Mouse (Mus musculus): ENCODE results near the gene Col6a1.

Col6a1 gene

GRCm38 (mm10) chr10:76724231-76724736 lies 1.7 kb downstream of the Col6a1 start:
- DNase-seq (ENCODE audit: low read depth, low spot score), result no peak

GRCm38 (mm10) chr10:76722751-76723450 lies 3.1 kb downstream of the Col6a1 start:
- no peak for DNase-seq (ENCODE audit: low read depth, low spot score)

- DNase-seq (ENCODE audit: low read depth, low spot score), result no peak
These were observed 4.2 kb downstream of the Col6a1 start for GRCm38 (mm10) chr10:76721746-76722145.

- no peak for DNase-seq (ENCODE audit: low read depth, low spot score)
These were observed 4.8 kb downstream of the Col6a1 start for GRCm38 (mm10) chr10:76721216-76721615.

- no peak for DNase-seq (ENCODE audit: low read depth, low spot score)
These were observed 8.3 kb downstream of the Col6a1 start for GRCm38 (mm10) chr10:76717631-76718030.

GRCm38 (mm10) chr10:76717026-76717425 lies 8.9 kb downstream of the Col6a1 start:
- no peak for DNase-seq (ENCODE audit: low read depth, low spot score)

- DNase-seq (ENCODE audit: low read depth, low spot score), result no peak
These were observed 11.7 kb downstream of the Col6a1 start for GRCm38 (mm10) chr10:76714303-76714702.

GRCm38 (mm10) chr10:76712500-76712899 lies 13.5 kb downstream of the Col6a1 start:
- DNase-seq (ENCODE audit: low read depth, low spot score), result no peak

- no peak for DNase-seq (ENCODE audit: low read depth, low spot score)
These were observed 14.6 kb downstream of the Col6a1 start for GRCm38 (mm10) chr10:76711331-76711730.

- DNase-seq (ENCODE audit: low read depth, low spot score), result no peak
These were observed 17.5 kb downstream of the Col6a1 start for GRCm38 (mm10) chr10:76708465-76708864.

GRCm38 (mm10) chr10:76707584-76707983 lies 18.4 kb downstream of the Col6a1 start:
- DNase-seq (ENCODE audit: low read depth, low spot score), result no peak

- DNase-seq (ENCODE audit: low read depth, low spot score), result no peak
These were observed 19.0 kb downstream of the Col6a1 start for GRCm38 (mm10) chr10:76707001-76707400.

- no peak for DNase-seq (ENCODE audit: low read depth, low spot score)
These were observed 21.6 kb downstream of the Col6a1 start for GRCm38 (mm10) chr10:76704358-76704757.

- DNase-seq (ENCODE audit: low read depth, low spot score), result no peak
These were observed 24.5 kb downstream of the Col6a1 start for GRCm38 (mm10) chr10:76701446-76701845.

GRCm38 (mm10) chr10:76699816-76700215 lies 26.2 kb downstream of the Col6a1 start:
- DNase-seq (ENCODE audit: low read depth, low spot score), result no peak

- no peak for DNase-seq (ENCODE audit: low read depth, low spot score)
These were observed 30.6 kb downstream of the Col6a1 start for GRCm38 (mm10) chr10:76695283-76695885.

- DNase-seq (ENCODE audit: low read depth, low spot score), result no peak
These were observed 31.2 kb downstream of the Col6a1 start for GRCm38 (mm10) chr10:76694765-76695164.

GRCm38 (mm10) chr10:76693446-76693845 lies 32.5 kb downstream of the Col6a1 start:
- no peak for DNase-seq (ENCODE audit: low read depth, low spot score)

- DNase-seq (ENCODE audit: low read depth, low spot score), result no peak
These were observed 40.4 kb downstream of the Col6a1 start for GRCm38 (mm10) chr10:76685451-76686017.

GRCm38 (mm10) chr10:76683977-76684376 lies 42.0 kb downstream of the Col6a1 start:
- no peak for DNase-seq (ENCODE audit: low read depth, low spot score)

GRCm38 (mm10) chr10:76683461-76683860 lies 42.5 kb downstream of the Col6a1 start:
- no peak for DNase-seq (ENCODE audit: low read depth, low spot score)

GRCm38 (mm10) chr10:76681882-76682281 lies 44.1 kb downstream of the Col6a1 start:
- no peak for DNase-seq (ENCODE audit: low read depth, low spot score)
